Mouse (Mus musculus) C2C12 (cell line): ENCODE data around the gene Ank3. TPM values are rescaled to one million over a fixed set of nuclear protein-coding genes. Genes with fewer than 3 reads are reported as not detected.

Experiments used
- H3K27me3 ChIP-seq: one replicate; pipeline ENCODE4 v1.6.1; 2011; ENCODE audit not compliant: control insufficient read depth, insufficient read depth, insufficient read length
- H3K36me3 ChIP-seq: one replicate; pipeline ENCODE4 v1.6.1; 2011; ENCODE audit not compliant: control insufficient read depth, insufficient read depth
- H3K4me3 ChIP-seq: one replicate; pipeline ENCODE4 v1.5.1; 2011; ENCODE audit warnings: mild to moderate bottlenecking, control low read depth; ENCODE audit not compliant: poor library complexity, insufficient read depth, severe bottlenecking
- H3K79me2 ChIP-seq: one replicate; pipeline ENCODE4 v1.6.1; 2011; ENCODE audit not compliant: control insufficient read depth, insufficient read depth
- H3K79me3 ChIP-seq: one replicate; pipeline ENCODE4 v1.6.1; 2011; ENCODE audit warnings: low read depth, control low read depth
- H3ac ChIP-seq: one replicate; pipeline ENCODE3; 2011; ENCODE audit warnings: low read depth; ENCODE audit not compliant: control insufficient read depth, insufficient read length
- CEBPB ChIP-seq: IDR thresholded peaks from one replicate; pipeline ENCODE4 v1.6.1; 2011; ENCODE audit warnings: low read depth, mild to moderate bottlenecking, control low read depth, moderate library complexity
- CTCF ChIP-seq: IDR thresholded peaks from one replicate; pipeline ENCODE4 v1.5.1; 2011; ENCODE audit not compliant: control insufficient read depth, insufficient read depth, insufficient read length
- FOSL1 ChIP-seq: IDR thresholded peaks from one replicate; pipeline ENCODE4 v1.8.0; 2011; ENCODE audit warnings: mild to moderate bottlenecking, low read length; ENCODE audit not compliant: poor library complexity, insufficient read depth, severe bottlenecking
- MAX ChIP-seq: IDR thresholded peaks from one replicate; pipeline ENCODE4 v1.6.1; 2011; ENCODE audit warnings: mild to moderate bottlenecking, control low read depth
- MYOD1 ChIP-seq: IDR thresholded peaks from one replicate; pipeline ENCODE4 v1.6.1; 2011; ENCODE audit warnings: low read depth; ENCODE audit not compliant: control insufficient read depth, insufficient read length
- MYOG ChIP-seq: IDR thresholded peaks from one replicate; pipeline ENCODE4 v1.6.1; 2011; ENCODE audit not compliant: control insufficient read depth, insufficient read length; ENCODE audit errors: extremely low read depth
- USF1 ChIP-seq: IDR thresholded peaks from one replicate; pipeline ENCODE4 v1.6.1; 2011; ENCODE audit warnings: low read depth, mild to moderate bottlenecking, control low read depth, moderate library complexity
- polyA plus RNA-seq: library from polyadenylated mRNA; unstranded; fragments of >200 nt; fragmentation: generic; extraction: Trizol; gene quantifications from one replicate; pipeline ENCODE4 v1.2.1, GENCODE M21; 2012; ENCODE audit warnings: missing spikeins

The Ank3 gene
- polyA plus RNA-seq, 1 experiment: 9.8 TPM

GRCm38 (mm10) chr10:69366208-69366607 lies 32.4 kb upstream of the Ank3 start:
- H3K79me3 ChIP-seq: no peaks in the 10 kb centered on the region
- TF ChIP-seq FOSL1: no peak
- no peak for TF ChIP-seq MYOD1
- H3K27me3 ChIP-seq: no peaks in the 10 kb centered on the region
- no peaks in the 10 kb centered on the region for H3K36me3 ChIP-seq
- H3K4me3 ChIP-seq: no peak overlapping the region
- no peak overlapping the region for H3ac ChIP-seq
- no peaks in the 10 kb centered on the region for H3K79me2 ChIP-seq

GRCm38 (mm10) chr10:69366877-69367387 lies 31.6 kb upstream of the Ank3 start:
- H3K36me3 ChIP-seq: no peaks in the 10 kb centered on the region
- no peaks in the 10 kb centered on the region for H3K79me3 ChIP-seq
- no peaks in the 10 kb centered on the region for H3K79me2 ChIP-seq
- TF ChIP-seq MAX (no peak), FOSL1 (no peak), CEBPB (no peak), MYOG (no peak), USF1 (no peak), CTCF (no peak), MYOD1 (no peak)
- no peak overlapping the region for H3ac ChIP-seq
- H3K4me3 ChIP-seq: no peak overlapping the region
- H3K27me3 ChIP-seq: no peaks in the 10 kb centered on the region

- no peaks in the 10 kb centered on the region for H3K36me3 ChIP-seq
- no peak for TF ChIP-seq CTCF
- TF ChIP-seq MYOD1: no peak
- TF ChIP-seq CEBPB: no peak
- TF ChIP-seq MAX: no peak
- no peak for TF ChIP-seq MYOG
- no peak for TF ChIP-seq FOSL1
- TF ChIP-seq USF1: no peak
- H3K4me3 ChIP-seq: no peak overlapping the region
- no peaks in the 10 kb centered on the region for H3K79me3 ChIP-seq
- H3ac ChIP-seq: no peak overlapping the region
- H3K79me2 ChIP-seq: no peaks in the 10 kb centered on the region
- H3K27me3 ChIP-seq: no peaks in the 10 kb centered on the region
Observed at GRCm38 (mm10) chr10:69369321-69369720, 29.3 kb upstream of the Ank3 start.

- Histone ChIP-seq H3ac (no peak overlapping the region), H3K27me3 (no peaks in the 10 kb centered on the region), H3K4me3 (no peak overlapping the region), H3K79me3 (no peaks in the 10 kb centered on the region), H3K79me2 (no peaks in the 10 kb centered on the region), H3K36me3 (no peaks in the 10 kb centered on the region)
- TF ChIP-seq USF1 (no peak), FOSL1 (no peak), MAX (no peak), CEBPB (no peak), MYOG (no peak), MYOD1 (no peak), CTCF (no peak)
Observed at GRCm38 (mm10) chr10:69371441-69371840, 27.1 kb upstream of the Ank3 start.

GRCm38 (mm10) chr10:69372061-69372460 lies 26.5 kb upstream of the Ank3 start:
- Histone ChIP-seq H3K27me3 (no peaks in the 10 kb centered on the region), H3K36me3 (no peaks in the 10 kb centered on the region), H3K79me3 (no peaks in the 10 kb centered on the region), H3ac (no peak overlapping the region), H3K4me3 (no peak overlapping the region), H3K79me2 (no peaks in the 10 kb centered on the region)
- TF ChIP-seq MAX (no peak), MYOG (no peak), CEBPB (no peak), MYOD1 (no peak), CTCF (no peak), FOSL1 (no peak), USF1 (no peak)

GRCm38 (mm10) chr10:69373796-69374550 lies 24.6 kb upstream of the Ank3 start:
- Histone ChIP-seq H3K79me2 (no peaks in the 10 kb centered on the region), H3ac (no peak overlapping the region), H3K27me3 (no peaks in the 10 kb centered on the region), H3K36me3 (no peaks in the 10 kb centered on the region), H3K79me3 (no peaks in the 10 kb centered on the region), H3K4me3 (no peak overlapping the region)
- TF ChIP-seq CEBPB (no peak), MAX (no peak), FOSL1 (no peak), MYOG (no peak), CTCF (no peak), USF1 (no peak), MYOD1 (no peak)
